Mouse (Mus musculus) MEL-GATA-1-ER (cell line): ENCODE measurements at regions not wholly inside any gene's neighbourhood (a gene's known extent, or its start where the extent isn't known, plus 50 kb on each side); places are given as distances from the start of the nearest gene placed in this dataset.

ENCODE experiments used
- DNase-seq: peaks from one replicate; pipeline ENCODE4 v3.0.0-alpha.2; 2012; ENCODE audit warnings: low read depth; ENCODE audit errors: extremely low read depth

GRCm38 (mm10) chr10:101614230-101614629, 67.1 kb upstream of the Mgat4c start:
- peak; percentile 77 for DNase-seq
